Mouse (Mus musculus) limb, embryonic 15.5 days (tissue): ENCODE measurements around the gene Zfp235. TPM values are rescaled to one million over a fixed set of nuclear protein-coding genes. Genes with fewer than 3 reads are reported as not detected.

Source experiments
- ATAC-seq: fragments of 200-750 bp; cut with Nextera tagmentation; 2 replicates; pipeline ENCODE4 v1.8.0; 2017; ENCODE audit warnings: low read depth, moderate TSS enrichment; ENCODE audit not compliant: insufficient number of reproducible peaks, low FRiP score, low TSS enrichment
- H3K27ac ChIP-seq: fragments of 300-500 bp; sonication (generic); 2 replicates; pipeline ENCODE4 v1.5.1; 2015; ENCODE audit warnings: moderate library complexity, mild to moderate bottlenecking, inconsistent platforms
- H3K27me3 ChIP-seq: fragments of 300-500 bp; sonication (generic); 2 replicates; pipeline ENCODE4 v1.6.1; 2015; ENCODE audit warnings: inconsistent platforms
- H3K36me3 ChIP-seq: fragments of 300-500 bp; sonication (generic); 2 replicates; pipeline ENCODE4 v1.6.1; 2015; ENCODE audit warnings: inconsistent platforms
- H3K4me1 ChIP-seq: fragments of 300-500 bp; sonication (generic); 2 replicates; pipeline ENCODE4 v1.6.1; 2015; ENCODE audit warnings: inconsistent platforms
- H3K4me2 ChIP-seq: fragments of 300-500 bp; sonication (generic); 2 replicates; pipeline ENCODE4 v1.6.1; 2015; ENCODE audit warnings: mild to moderate bottlenecking, inconsistent platforms
- H3K4me3 ChIP-seq: fragments of 300-500 bp; sonication (generic); 2 replicates; pipeline ENCODE4 v1.5.1; 2015; ENCODE audit warnings: mild to moderate bottlenecking, inconsistent platforms
- H3K9ac ChIP-seq: fragments of 300-500 bp; sonication (generic); 2 replicates; pipeline ENCODE4 v1.6.1; 2015; ENCODE audit warnings: inconsistent platforms
- H3K9me3 ChIP-seq: fragments of 300-500 bp; sonication (generic); 2 replicates; pipeline ENCODE4 v1.6.1; 2016; ENCODE audit warnings: inconsistent platforms
- WGBS: fragments of 180-500 bp; shearing (Covaris S2); methylation state at CpG from one replicate; pipeline ENCODE4 v1.1.7; 2015; 5-methylcytosine and 5-hydroxymethylcytosine counted together
- polyA plus RNA-seq: library from polyadenylated mRNA; unstranded; fragments of >200 nt; fragmentation: Nextera tagmentation; extraction: Ambion mirVana; gene quantifications from 2 replicates; pipeline ENCODE4 v1.2.1, GENCODE M21; 2015

Zfp235 gene
- polyA plus RNA-seq, 1 experiment from 2014 or later, result 19.7 TPM

- H3K9me3 ChIP-seq, result no peaks in the 10 kb centered on the region
- H3K27ac ChIP-seq, result no peak overlapping the region
- no peak overlapping the region for H3K4me3 ChIP-seq
- 91% methylated on average over 6 of the region's 6 CpGs for WGBS
- H3K36me3 ChIP-seq, result peaks cover 48% of the 10 kb centered on the region
- H3K9ac ChIP-seq, result no peak overlapping the region
- H3K27me3 ChIP-seq, result no peaks in the 10 kb centered on the region
- ATAC-seq, result no peak
- H3K4me2 ChIP-seq, result no peak overlapping the region
- no peaks in the 10 kb centered on the region for H3K4me1 ChIP-seq
Observed at GRCm38 (mm10) chr7:24142566-24142965, 8.6 kb downstream of the Zfp235 start.

- no peak overlapping the region for H3K27ac ChIP-seq
- H3K4me2 ChIP-seq, result no peak overlapping the region
- no peaks in the 10 kb centered on the region for H3K4me1 ChIP-seq
- no peaks in the 10 kb centered on the region for H3K27me3 ChIP-seq
- 3% methylated on average over 1 of the region's 1 CpGs for WGBS
- ATAC-seq, result no peak
- no peak overlapping the region for H3K4me3 ChIP-seq
- no peaks in the 10 kb centered on the region for H3K9me3 ChIP-seq
- H3K9ac ChIP-seq, result no peak overlapping the region
- H3K36me3 ChIP-seq, result no peaks in the 10 kb centered on the region
Observed at GRCm38 (mm10) chr7:24153272-24153671, 19.3 kb downstream of the Zfp235 start.

DNA sequence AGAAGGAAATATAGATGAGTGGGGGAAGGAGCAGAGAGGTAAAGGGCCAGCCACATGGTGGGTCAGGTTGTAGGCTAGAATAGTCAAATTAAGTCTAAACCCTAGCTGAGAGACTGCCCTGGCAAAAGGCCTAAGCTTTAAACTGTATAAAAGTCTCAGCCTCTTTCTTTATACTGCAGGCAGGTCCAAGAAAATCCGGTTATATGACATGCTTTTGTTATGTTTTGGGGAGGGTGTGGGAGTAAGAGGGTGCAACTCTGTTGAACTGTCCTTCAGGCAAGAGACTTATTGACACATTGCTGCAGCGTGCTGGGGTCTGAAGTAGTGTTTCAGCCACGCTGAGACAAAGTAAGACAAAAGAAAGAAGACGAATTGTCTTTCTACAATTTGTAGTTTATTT lies 38.2 kb downstream of the Zfp235 start:
- ATAC-seq, result no peak
- H3K4me3 ChIP-seq, result no peak overlapping the region
- H3K27me3 ChIP-seq, result no peaks in the 10 kb centered on the region
- no peak overlapping the region for H3K9ac ChIP-seq
- H3K4me1 ChIP-seq, result no peaks in the 10 kb centered on the region; the same call in 1 of the 2 replicates
- H3K36me3 ChIP-seq, result no peaks in the 10 kb centered on the region
- no peaks in the 10 kb centered on the region for H3K9me3 ChIP-seq
- H3K27ac ChIP-seq, result no peak overlapping the region
- H3K4me2 ChIP-seq, result no peak overlapping the region
- 58% methylated on average over 4 of the region's 4 CpGs for WGBS

DNA sequence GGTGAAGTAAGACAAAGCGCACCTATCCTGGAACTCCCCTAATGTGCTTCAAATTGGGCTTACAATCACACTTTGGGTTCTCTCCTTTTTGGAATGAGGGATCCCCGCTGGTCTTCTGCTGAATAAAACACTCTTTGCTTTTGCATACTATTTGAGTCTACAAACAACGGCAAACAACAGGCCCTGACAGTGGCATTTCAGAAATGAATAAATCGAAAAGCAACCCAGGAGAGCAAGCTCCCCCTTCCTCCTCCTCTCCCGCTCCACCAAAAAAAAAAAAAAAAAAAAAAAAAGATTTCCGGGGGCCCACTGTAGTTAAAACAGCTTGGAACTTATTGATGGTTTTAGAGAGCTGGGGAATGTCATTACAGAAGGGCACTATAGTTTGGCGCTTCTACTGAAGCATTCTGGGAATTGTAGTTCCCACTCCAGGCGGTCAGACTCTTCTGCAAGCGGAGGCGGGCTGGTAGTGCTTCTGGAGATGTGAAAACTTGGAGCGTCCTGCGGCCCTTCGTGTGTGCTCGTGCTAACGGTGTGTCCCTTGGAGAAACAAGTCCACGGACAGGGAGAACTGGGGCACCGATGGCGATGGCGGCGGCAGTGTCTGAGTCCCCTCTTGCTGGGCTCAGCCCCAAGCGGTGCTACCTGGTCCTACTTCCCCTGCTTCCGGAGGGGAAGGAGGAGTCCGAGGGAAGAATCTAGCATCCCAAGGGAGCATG lies 40.8 kb downstream of the Zfp235 start, which contains the start of gene Zfp114:
TSS of gene Zfp114 (plus strand) at position 443 of the 719 bp plus-strand sequence.
- ATAC-seq, result peak; percentile 82
- peak within 1 kb of the TSS; percentile 79 for H3K27ac ChIP-seq

GRCm38 (mm10) chr7:24175337-24175711 lies 41.4 kb downstream of the Zfp235 start:
- peak overlapping the region; percentile 60 for H3K4me3 ChIP-seq
- 49% methylated on average over 6 of the region's 6 CpGs for WGBS
- peak overlapping the region; percentile 48 for H3K4me2 ChIP-seq
- no peaks in the 10 kb centered on the region; the same call in 1 of the 2 replicates for H3K4me1 ChIP-seq
- no peak for ATAC-seq
- no peak overlapping the region for H3K27ac ChIP-seq
- H3K27me3 ChIP-seq, result no peaks in the 10 kb centered on the region
- H3K9me3 ChIP-seq, result no peaks in the 10 kb centered on the region
- peak overlapping the region; percentile 54; the same call in 1 of the 2 replicates for H3K9ac ChIP-seq
- H3K36me3 ChIP-seq, result no peaks in the 10 kb centered on the region

More for the DNA sequence above, 40.8 kb downstream of the Zfp235 start, which contains the start of gene Zfp114:
- H3K9ac ChIP-seq, result peak within 1 kb of the TSS; percentile 54
- H3K4me2 ChIP-seq, result peak within 1 kb of the TSS; percentile 48
- no peaks in the 10 kb centered on the region; the same call in 1 of the 2 replicates for H3K4me1 ChIP-seq
- no peaks in the 10 kb centered on the region for H3K27me3 ChIP-seq
- no peaks in the 10 kb centered on the region for H3K36me3 ChIP-seq
- H3K4me3 ChIP-seq, result peak within 1 kb of the TSS; percentile 60
- no peaks in the 10 kb centered on the region for H3K9me3 ChIP-seq
- WGBS, result 12% methylated on average over 23 of the region's 23 CpGs

GRCm38 (mm10) chr7:24187611-24188010 lies 53.6 kb downstream of the Zfp235 start:
- Histone ChIP-seq H3K36me3 (no peaks in the 10 kb centered on the region), H3K4me2 (no peak overlapping the region), H3K9me3 (no peaks in the 10 kb centered on the region), H3K27ac (no peak overlapping the region), H3K27me3 (no peaks in the 10 kb centered on the region), H3K4me1 (no peaks in the 10 kb centered on the region), H3K9ac (no peak overlapping the region), H3K4me3 (no peak overlapping the region)
- 57% methylated on average over 1 of the region's 1 CpGs for WGBS
- ATAC-seq, result no peak

DNA sequence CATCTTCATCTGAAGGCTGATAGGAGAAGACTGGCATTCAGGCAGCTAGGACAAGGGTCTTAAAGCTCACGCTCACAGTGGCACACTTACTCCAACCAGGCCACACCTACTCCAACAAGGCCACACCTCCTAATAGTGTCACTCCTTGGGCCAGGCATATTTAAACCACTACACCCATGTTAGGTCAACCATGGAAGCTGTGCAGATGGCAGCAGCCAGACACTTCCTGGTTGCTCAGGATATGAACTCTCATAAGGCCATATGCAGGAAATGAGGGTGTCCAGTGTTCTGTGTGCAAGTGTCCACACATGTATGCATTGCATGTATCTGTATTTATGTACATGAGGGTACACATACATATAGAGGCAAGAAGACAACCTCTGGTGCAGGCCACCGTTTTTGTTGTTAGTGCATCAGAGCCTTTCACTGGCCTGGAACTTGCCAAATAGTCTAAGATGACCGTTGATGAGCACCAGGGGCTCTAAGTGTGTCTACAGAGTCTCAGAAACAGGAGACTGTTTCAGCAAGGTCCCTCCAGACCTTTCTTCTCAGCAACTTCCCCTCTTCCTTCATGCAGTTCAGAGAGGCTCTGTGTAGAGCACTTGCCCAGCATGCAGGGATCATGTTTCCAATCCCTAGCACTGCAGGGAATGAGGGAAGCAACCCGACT lies 55.1 kb downstream of the Zfp235 start:
- Histone ChIP-seq H3K27ac (no peak overlapping the region), H3K4me1 (no peaks in the 10 kb centered on the region), H3K36me3 (peaks cover 10% of the 10 kb centered on the region; the same call in 1 of the 2 replicates), H3K27me3 (no peaks in the 10 kb centered on the region), H3K9ac (no peak overlapping the region), H3K9me3 (no peaks in the 10 kb centered on the region), H3K4me3 (no peak overlapping the region), H3K4me2 (no peak overlapping the region)
- 67% methylated on average over 4 of the region's 4 CpGs for WGBS
- ATAC-seq, result no peak

DNA sequence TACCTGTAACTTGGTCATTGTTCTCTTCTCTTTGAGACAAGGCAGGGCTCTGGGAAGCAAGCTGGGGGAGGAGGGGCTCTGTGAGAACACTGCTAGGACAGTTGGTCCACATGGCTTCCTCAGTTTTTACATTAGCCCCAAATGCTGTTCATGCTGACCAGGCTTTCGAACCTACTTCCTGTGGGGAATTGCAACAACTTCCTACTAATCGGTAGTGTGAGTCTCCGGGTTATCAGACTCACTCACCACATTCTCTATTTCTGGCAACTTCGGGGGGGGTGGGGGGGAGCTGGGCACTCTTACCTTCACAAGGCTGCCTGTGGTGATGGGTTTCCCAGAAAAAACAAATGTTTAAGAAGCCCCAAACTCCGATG lies 55.6 kb downstream of the Zfp235 start:
- WGBS, result 82% methylated on average over 5 of the region's 5 CpGs
- ATAC-seq, result no peak
- peaks cover 15% of the 10 kb centered on the region for H3K36me3 ChIP-seq

DNA sequence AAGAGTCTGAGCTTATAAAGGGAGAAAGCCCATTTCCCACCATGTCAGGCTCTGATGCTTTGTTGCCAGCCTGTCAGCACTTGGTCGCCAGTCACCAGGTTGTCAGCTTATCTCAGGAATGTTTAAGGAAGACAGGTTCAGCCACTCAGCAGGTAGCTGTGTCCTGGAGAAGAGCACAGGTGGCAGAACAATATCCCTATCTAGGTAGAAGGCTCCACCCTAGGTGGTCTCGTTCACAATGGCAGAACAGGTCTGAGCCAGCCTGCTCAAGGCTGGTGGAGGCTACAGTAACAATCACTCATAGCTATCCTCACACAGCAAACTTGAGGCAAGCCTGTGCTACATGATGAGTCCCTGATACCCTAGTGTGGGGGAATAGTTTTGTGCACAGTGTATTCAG lies 57.4 kb downstream of the Zfp235 start:
- peaks cover 21% of the 10 kb centered on the region for H3K36me3 ChIP-seq
- no peaks in the 10 kb centered on the region for H3K27me3 ChIP-seq
- no peaks in the 10 kb centered on the region for H3K4me1 ChIP-seq
- H3K9ac ChIP-seq, result no peak overlapping the region
- WGBS, result 82% methylated on average over 2 of the region's 2 CpGs
- ATAC-seq, result no peak
- no peaks in the 10 kb centered on the region for H3K9me3 ChIP-seq
- H3K27ac ChIP-seq, result no peak overlapping the region
- H3K4me3 ChIP-seq, result no peak overlapping the region
- H3K4me2 ChIP-seq, result no peak overlapping the region

More for the DNA sequence above, 55.6 kb downstream of the Zfp235 start:
- Histone ChIP-seq H3K9ac (no peak overlapping the region), H3K27me3 (no peaks in the 10 kb centered on the region), H3K4me2 (no peak overlapping the region), H3K27ac (no peak overlapping the region), H3K9me3 (no peaks in the 10 kb centered on the region), H3K4me1 (no peaks in the 10 kb centered on the region), H3K4me3 (no peak overlapping the region)

Other genes starting within 250 kb of the Zfp235 start
- gene Vmn1r178, start 242.2 kb upstream of the Zfp235 start, polyA plus RNA-seq, result not detected in 2 replicates
- gene Vmn1r179, start 207.2 kb upstream of the Zfp235 start, polyA plus RNA-seq, result not detected in 2 replicates
- gene Vmn1r180, start 183.5 kb upstream of the Zfp235 start, polyA plus RNA-seq, result not detected in 2 replicates
- gene Vmn1r181, start 159.6 kb upstream of the Zfp235 start, polyA plus RNA-seq, result not detected in 2 replicates
- not detected in 2 replicates for gene V1rd19, start 132.5 kb upstream of the Zfp235 start, polyA plus RNA-seq
- gene Vmn1r183, start 80.9 kb upstream of the Zfp235 start, polyA plus RNA-seq, result not detected in 2 replicates
- 19.1 and 20.4 TPM in 2 replicates for gene Zfp180, start 52.2 kb upstream of the Zfp235 start, polyA plus RNA-seq
- gene Zfp112, start 21.9 kb upstream of the Zfp235 start, polyA plus RNA-seq, result 6.9 and 7.9 TPM in 2 replicates
- 5.2 and 6.1 TPM in 2 replicates for gene Zfp114, start 40.9 kb downstream of the Zfp235 start, polyA plus RNA-seq
- gene Zfp111, start 77.3 kb downstream of the Zfp235 start, polyA plus RNA-seq, result 10.4 and 11.7 TPM in 2 replicates
- gene Zfp109, start 103.4 kb downstream of the Zfp235 start, polyA plus RNA-seq, result 4.7 and 5.1 TPM in 2 replicates
- gene Zfp108, start 120.6 kb downstream of the Zfp235 start, polyA plus RNA-seq, result 5.5 and 6.1 TPM in 2 replicates
- 9.1 and 10.2 TPM in 2 replicates for gene Zfp93, start 136.3 kb downstream of the Zfp235 start, polyA plus RNA-seq
- gene Zfp61, start 167.1 kb downstream of the Zfp235 start, polyA plus RNA-seq, result 39.6 and 49.2 TPM in 2 replicates
- gene Zfp94, start 182.5 kb downstream of the Zfp235 start, polyA plus RNA-seq, result 12.2 and 12.8 TPM in 2 replicates
- gene Tescl, start 199.8 kb downstream of the Zfp235 start, polyA plus RNA-seq, result not detected in 2 replicates
- gene Lypd5, start 215.0 kb downstream of the Zfp235 start, polyA plus RNA-seq, result 55.8 and 59.7 TPM in 2 replicates
- gene Kcnn4, start 236.1 kb downstream of the Zfp235 start, polyA plus RNA-seq, result 3.0 and 3.4 TPM in 2 replicates